Mouse (Mus musculus) retina, postnatal 7 days (tissue): Measurements from ENCODE around the gene Traf3.

ENCODE experiments used
- DNase-seq: peaks from one replicate; pipeline ENCODE4 v3.0.0-alpha.2; 2012; ENCODE audit warnings: low read depth, low spot score

Traf3 gene

GRCm38 (mm10) chr12:111309931-111310330, 143.8 kb downstream of the Traf3 start:
- DNase-seq: no peak

GRCm38 (mm10) chr12:111311775-111312174, 145.6 kb downstream of the Traf3 start:
- DNase-seq: no peak

GRCm38 (mm10) chr12:111314273-111314672, 148.1 kb downstream of the Traf3 start:
- DNase-seq: no peak
